Mouse (Mus musculus) Patski (cell line): Measurements from ENCODE around the gene Trim24. TPM values are rescaled to one million over a fixed set of nuclear protein-coding genes. Genes with fewer than 3 reads are reported as not detected.
"Not testable (repeated sequence)": the region's sequence is repeated elsewhere in the genome, so short reads cannot be mapped to it uniquely, and the experiment has no call there.

ENCODE experiments used
- ATAC-seq: fragments of 100-300 bp; one replicate; pipeline ENCODE4 v1.8.0; 2021
- CTCF ChIA-PET: fragments of 350-600 bp; sonication (Branson Sonifier 250); formaldehyde crosslinking; loops from one replicate; lab custom pipeline; 2022; ENCODE audit warnings: inconsistent platforms; lab: Charles Lee
- POLR2A ChIA-PET: fragments of 350-600 bp; sonication (Branson Sonifier 250); formaldehyde crosslinking; loops from one replicate; lab custom pipeline; 2022; ENCODE audit warnings: antibody characterized with exemption, inconsistent platforms; lab: Charles Lee
- DNase-seq: peaks from one replicate; pipeline ENCODE4 v3.0.0-alpha.2; 2011; ENCODE audit warnings: low read depth, low spot score
- H3K27me3 ChIP-seq: fragments of 371-371 bp; one replicate; pipeline ENCODE4 v1.5.1; 2021
- CTCF ChIP-seq: fragments of 100-300 bp; IDR thresholded peaks from one replicate; pipeline ENCODE4 v1.5.1; 2021
- in situ Hi-C: fragments of 300-500 bp; cut with MboI; formaldehyde crosslinking; loops from 3 replicates; pipeline ENCODE4 v1.11.1; 2018; ENCODE audit warnings: low pct_unique_long_range_greater_than_20kb, mixed read lengths
- polyA plus RNA-seq: library from polyadenylated mRNA; unstranded; gene quantifications from one replicate; pipeline ENCODE4 v1.2.3, GENCODE M21; 2021

The Trim24 gene
- 20.0 TPM for polyA plus RNA-seq

GRCm38 (mm10) chr6:37870245-37871136 is at the start of gene Trim24:
Trim24 (plus strand) TSS chr6:37870811.
- no peaks in the 10 kb centered on the region for H3K27me3 ChIP-seq
- TF ChIP-seq CTCF, result no peak
- ATAC-seq, result peak; percentile 98
- in situ Hi-C loops, result no loop called here
- ChIA-PET CTCF (no interaction called here), POLR2A (interaction anchor here (0.7 kb wide), 1 partner anchor 412 kb away, joined by 5 read pairs; no protein-coding TSS in a partner anchor)
- DNase-seq, result peak; percentile 71

- DNase-seq, result no peak
- ChIA-PET POLR2A (no interaction called here), CTCF (no interaction called here)
- no peak for ATAC-seq
- in situ Hi-C loops, result no loop called here
- no peak for TF ChIP-seq CTCF
- no peaks in the 10 kb centered on the region for H3K27me3 ChIP-seq
These were observed 49.0 kb upstream of the Trim24 start for GRCm38 (mm10) chr6:37821531-37822051.

DNA sequence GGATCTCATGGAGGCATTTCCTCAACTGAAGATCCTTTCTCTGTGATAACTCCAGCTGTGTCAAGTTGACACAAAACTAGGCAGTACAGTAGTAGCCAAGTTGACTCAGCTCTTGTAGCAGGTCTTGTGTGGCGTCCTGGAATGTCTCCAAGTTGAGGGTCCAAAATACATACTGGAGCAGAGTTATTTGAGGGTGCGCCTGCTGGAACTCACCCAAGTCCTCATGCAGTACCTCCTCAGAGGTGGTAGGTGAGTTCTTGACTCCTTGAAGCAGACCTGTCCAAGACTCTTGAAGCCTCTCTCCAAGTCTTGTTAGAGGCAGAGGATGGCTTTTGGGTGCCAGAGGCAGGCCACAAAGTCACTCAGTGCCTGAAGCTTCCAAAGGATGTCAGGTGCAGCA is 48.2 kb upstream of the Trim24 start:
- no peak for ATAC-seq
- TF ChIP-seq CTCF, result no peak
- DNase-seq, result no peak
- CTCF ChIA-PET, result no interaction called here
- POLR2A ChIA-PET, result no interaction called here
- in situ Hi-C loops, result no loop called here
- H3K27me3 ChIP-seq, result no peaks in the 10 kb centered on the region

- in situ Hi-C loops, result no loop called here
- ATAC-seq (no peak), DNase-seq (no peak)
- ChIA-PET POLR2A (no interaction called here), CTCF (no interaction called here)
- no peak for TF ChIP-seq CTCF
- no peaks in the 10 kb centered on the region for H3K27me3 ChIP-seq
These were observed 46.9 kb upstream of the Trim24 start for GRCm38 (mm10) chr6:37823731-37824130.

GRCm38 (mm10) chr6:37825331-37826115 is 45.1 kb upstream of the Trim24 start:
- CTCF ChIA-PET, H3K27me3 ChIP-seq, POLR2A ChIA-PET, ATAC-seq, DNase-seq, in situ Hi-C loops: not testable (repeated sequence)

- CTCF ChIA-PET, result interaction anchor here (1.3 kb wide), 1 partner anchor 21 kb away, joined by 4 read pairs; no protein-coding TSS in a partner anchor
- POLR2A ChIA-PET, result no interaction called here
- H3K27me3 ChIP-seq, result no peaks in the 10 kb centered on the region
- DNase-seq, result no peak
- in situ Hi-C loops, result no loop called here
- no peak for TF ChIP-seq CTCF
- no peak for ATAC-seq
These were observed 41.7 kb upstream of the Trim24 start for GRCm38 (mm10) chr6:37828955-37829354.

DNA sequence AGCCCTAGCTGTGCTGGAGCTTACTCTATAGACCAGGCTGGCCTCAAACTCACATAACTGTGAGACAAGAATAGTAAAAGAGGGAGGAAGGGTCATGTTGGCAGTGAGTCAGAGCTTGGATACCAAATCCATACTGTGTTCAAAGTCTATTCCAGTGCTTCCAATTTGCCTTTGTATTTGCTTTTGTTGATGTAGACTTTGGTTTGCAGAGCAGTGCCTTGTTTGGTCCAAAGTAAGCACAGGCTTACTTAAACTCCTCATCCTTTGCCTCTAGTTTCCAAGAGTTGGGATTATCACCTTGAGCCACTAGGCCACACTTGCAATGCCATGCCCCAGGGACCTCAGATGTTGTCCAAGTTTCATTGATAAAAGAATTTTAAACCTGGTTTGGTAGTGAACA is 41.0 kb upstream of the Trim24 start:
- POLR2A ChIA-PET, result no interaction called here
- in situ Hi-C loops, result no loop called here
- CTCF ChIA-PET, result no interaction called here
- no peak for TF ChIP-seq CTCF
- ATAC-seq (no peak), DNase-seq (no peak)
- no peaks in the 10 kb centered on the region for H3K27me3 ChIP-seq

GRCm38 (mm10) chr6:37833691-37834090 is 36.9 kb upstream of the Trim24 start:
- in situ Hi-C loops, result no loop called here
- DNase-seq, result no peak
- no peaks in the 10 kb centered on the region for H3K27me3 ChIP-seq
- no peak for TF ChIP-seq CTCF
- POLR2A ChIA-PET, result no interaction called here
- ATAC-seq, result no peak
- CTCF ChIA-PET, result no interaction called here

GRCm38 (mm10) chr6:37836951-37837565 is 33.6 kb upstream of the Trim24 start:
- POLR2A ChIA-PET, result not testable (repeated sequence)

More at GRCm38 (mm10) chr6:37836951-37837565, 33.6 kb upstream of the Trim24 start:
- H3K27me3 ChIP-seq, ATAC-seq, in situ Hi-C loops, CTCF ChIA-PET, DNase-seq: not testable (repeated sequence)
